Mouse (Mus musculus) cerebellum, postnatal 36 days (tissue): ENCODE data around the gene Slc4a2.

ENCODE experiments used
- DNase-seq, 2 experiments: peaks; one replicate each; pipeline ENCODE4 v3.0.0; 2021 to 2022; ENCODE audit warnings: mixed read lengths in 2 of 2

The Slc4a2 gene

DNA sequence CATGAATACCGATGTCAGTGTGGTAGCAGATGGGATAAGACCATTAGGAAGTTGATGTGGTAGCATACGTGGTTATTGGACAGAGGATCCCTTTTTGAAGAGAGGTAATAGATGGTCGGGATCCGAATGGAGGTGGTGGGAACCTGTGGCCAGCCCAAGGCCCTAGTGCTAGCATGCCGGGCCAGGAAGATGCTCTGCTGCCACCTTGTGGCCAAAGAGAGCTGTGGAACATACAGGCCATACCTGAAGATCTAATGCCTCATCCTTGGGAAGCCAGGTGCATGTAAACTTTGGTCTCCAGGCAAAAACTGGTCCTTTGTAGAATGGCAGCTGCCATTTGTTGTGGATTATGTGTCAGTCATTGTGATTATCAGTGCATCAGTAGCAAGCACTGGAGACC is 47.0 kb downstream of the Slc4a2 start:
- peak; percentile 86 to 90 for DNase-seq

DNA sequence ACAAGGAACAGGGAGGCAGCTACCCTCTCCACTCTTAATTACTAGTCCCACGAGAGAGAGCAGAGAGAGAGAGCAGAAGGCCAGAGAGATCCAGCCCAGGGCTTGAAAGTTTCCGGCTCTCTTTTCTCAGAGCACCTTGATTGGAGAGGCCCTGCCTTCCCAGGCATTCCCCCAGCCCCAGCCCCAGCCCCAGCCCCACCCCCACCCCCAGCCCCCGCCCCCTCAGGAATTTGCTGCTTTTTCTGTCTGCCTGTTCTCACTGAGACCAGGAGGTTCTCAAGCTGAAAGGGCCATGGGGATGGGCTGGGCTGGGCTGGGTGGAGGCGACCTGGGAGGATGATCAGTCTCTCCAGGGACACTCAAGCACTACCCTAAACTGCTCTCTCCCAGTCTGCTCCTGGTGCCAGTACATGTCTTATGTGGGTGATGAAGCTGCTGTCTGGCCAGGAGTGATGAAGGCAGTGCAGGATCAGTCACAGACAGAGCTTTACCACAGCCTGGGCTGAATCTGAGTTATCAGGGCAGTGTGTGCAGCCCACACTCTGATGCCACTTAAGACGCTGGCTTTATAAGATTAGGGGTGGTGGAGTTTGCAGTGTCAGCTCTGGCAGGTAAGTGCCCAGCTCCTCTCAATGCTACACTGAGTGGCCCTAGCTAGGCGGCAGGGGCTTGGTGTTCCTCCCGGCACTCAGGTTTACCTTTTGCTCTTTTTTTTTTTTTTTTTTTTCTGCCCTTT is 49.4 kb downstream of the Slc4a2 start:
- no peak for DNase-seq

DNA sequence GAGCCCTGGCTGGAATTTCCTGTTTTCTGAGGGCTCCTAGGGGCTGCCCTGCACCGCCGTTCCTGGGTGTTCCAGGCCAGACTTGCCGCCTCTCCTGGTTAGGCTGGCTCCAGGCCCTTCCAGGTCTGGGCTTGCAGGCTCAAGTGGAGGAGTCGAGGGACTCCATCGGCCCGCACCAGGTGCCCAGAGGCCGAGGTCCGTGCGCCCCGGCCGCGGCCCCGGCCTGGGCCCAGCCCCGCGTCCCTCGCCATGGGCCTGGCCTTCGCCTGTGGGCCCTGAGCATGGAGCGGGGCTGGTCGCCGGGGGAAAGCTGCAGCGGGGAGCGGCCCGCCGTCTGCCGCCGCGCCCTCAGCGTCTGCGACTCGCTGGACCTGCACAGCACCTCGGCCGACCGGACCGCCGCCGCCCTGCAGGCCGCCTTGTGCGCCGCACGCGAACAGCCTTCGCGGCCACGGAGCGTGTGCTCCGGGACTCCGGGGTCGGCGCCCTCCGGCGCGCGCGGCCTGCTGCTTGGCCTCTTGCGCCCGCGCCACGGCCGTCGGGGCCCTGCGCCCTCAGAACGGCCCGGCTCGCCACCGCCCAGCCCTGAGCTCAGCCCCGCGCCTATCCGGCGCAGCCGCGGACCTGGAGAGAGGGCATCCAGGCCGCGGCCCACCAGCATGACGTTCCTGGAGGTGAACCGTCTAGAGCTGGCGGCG is 50.5 kb downstream of the Slc4a2 start:
- DNase-seq = no peak

DNA sequence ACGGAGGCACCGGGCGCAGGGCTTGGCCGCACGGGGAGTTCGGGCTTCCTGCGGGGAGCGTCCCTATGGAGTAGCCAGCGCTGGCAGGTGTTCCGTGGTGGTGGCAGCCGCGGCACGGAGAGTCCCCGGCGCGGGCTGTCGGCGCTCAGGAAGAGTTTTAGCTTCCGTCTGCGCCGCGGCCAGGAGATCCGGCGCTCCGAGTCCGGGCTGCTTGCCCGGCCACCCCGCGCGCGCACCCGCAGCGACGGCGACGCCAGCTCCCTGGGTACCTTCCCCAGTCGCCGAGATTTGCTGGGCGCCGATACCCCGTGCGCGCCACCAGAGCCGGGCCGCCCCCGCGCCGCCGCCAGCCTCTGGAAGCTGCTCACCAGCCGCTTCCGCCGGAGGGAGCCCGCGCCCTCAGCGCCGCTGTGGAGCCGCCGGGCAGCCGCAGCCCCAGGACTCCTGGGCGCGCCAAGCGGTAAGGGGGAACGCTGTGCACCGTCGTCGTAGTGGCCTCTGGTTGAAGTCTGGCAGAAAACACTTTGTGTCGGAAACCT is 51.2 kb downstream of the Slc4a2 start:
- DNase-seq = no peak

DNA sequence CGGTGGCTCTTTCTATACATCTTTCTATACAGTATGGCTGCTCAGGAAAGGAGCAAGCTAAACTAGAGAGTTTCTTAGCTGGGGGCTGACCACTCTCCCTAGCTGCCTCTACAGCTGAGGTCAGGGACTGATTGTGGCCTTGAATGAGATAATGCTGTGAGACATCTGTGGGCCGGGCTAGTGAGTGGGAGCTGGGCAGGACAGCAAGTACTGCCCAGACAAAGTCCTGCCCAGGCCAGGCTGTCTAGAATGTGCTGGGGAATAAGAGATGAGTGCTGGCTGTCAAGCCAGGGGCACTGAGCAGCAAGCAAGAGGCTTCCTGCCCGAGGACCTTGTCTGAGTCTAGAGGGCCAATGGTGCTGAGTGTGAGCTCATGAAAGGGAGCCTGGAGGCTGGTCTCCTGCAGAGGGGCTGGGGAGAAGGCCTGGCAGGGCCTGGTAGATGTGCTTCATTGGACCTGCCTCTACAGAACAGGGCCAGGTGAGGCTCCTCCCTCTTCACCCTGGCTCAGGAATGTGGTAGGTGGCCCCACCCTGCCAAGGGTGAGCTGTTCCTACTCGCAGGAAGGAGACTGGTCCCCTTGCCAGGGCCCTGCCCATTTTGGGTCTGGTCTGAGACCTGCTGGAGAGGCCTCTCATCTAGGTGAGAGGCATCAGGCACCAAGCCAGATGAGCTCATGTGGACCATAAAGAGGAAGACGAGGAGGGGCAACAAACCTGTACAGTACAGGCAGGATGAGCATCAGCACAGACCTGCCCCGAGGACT is 52.0 kb downstream of the Slc4a2 start:
- DNase-seq = peak; percentile 51 to 56

DNA sequence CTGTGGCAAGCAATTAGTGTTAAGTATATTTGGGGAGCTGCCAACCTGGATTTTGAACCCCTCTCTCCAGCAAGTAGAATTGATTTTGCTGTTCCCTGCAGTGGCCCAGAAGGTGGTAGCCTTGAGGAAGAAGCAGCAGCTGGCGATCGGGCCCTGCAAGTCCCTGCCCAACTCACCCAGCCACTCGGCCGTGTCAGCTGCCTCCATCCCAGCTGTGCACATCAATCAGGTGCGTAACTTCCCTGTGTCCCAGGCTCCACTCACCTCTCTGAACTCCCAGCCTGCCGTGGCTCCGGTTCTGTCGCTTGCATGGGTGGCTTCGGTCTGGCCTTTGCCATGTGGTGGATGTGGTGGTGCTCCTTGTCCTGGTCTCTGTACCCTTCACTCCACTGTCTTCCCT is 54.3 kb downstream of the Slc4a2 start:
- no peak for DNase-seq

DNA sequence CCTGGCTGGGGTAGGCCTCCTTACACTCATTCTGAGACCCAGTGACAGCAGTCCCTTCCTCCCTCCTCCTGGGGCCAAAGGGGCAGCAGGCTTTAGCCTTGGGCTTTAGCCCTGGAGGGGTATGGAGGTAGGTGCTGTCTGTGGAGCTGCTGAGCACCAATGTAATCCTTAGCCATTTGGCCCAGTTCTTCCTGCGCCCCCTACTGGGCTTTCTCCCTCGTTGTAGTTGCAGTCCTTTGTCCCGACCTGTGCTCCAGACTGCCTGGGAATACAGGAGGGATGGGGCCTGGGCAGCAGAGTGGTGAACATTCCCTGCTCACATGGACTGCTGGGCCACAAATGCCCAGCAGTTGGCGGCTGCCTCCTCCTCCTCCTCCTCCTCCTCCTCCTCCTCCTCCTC is 58.0 kb downstream of the Slc4a2 start:
- DNase-seq = peak; percentile 74 to 75

DNA sequence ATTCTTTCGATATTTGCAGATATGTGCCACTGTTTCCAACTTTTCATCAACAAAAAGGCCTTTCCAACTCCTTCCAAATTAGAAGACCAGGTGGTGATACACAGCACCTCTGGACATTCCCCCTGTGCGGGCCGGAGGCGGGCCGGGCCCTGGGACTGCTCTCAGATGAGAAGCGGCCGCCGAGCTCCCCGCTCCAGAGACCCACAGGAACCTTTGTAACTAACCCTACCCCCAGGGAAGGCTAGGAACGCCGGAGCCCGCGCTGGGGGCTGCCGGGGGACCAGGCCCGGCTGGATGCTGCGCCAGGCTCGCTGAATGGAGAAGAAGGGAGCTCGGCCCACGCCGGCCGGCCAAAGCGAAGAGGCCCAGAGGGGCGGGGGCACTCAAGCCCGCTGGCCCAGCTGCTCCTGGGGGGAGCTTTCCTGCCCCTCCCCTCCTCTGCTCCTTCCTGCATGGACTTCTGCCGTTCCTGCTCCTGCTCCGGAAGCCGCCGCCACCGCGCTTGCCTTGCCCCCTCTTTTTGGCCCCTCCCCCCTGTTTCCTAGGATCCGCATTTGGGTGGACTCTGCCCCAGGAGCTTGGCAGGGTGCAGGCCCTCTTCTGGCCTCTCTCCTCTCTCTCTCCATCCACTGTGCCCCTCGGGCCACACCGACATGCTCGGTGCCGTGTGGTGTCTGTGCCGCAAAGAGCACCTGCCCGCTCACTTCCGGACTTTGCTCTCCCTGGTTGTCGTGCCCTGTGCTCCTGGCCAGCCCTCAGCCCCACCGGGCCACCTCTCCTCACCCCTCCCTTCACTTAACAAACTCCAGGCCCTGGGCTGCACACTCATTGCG is 58.8 kb downstream of the Slc4a2 start:
- no peak for DNase-seq

DNA sequence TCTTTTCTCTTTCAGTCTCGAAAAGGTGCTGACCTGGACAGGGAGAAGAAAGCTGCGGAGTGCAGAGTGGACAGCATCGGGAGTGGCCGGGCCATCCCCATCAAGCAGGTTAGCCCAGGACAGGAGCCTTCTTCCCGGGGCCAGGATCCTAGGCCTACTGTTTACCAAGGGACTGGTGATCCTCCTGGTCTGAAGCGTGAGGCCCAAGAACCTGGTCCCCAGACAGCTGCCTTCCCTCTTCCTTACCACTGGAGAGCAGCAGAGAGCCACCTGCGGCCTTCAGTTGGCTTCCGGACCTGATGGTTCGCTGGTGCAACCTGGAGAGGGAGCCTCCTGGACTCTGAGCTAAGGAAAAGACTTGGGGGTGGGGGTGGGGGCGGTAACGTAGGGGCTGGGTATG is 59.7 kb downstream of the Slc4a2 start:
- peak; percentile 78 to 79 for DNase-seq

DNA sequence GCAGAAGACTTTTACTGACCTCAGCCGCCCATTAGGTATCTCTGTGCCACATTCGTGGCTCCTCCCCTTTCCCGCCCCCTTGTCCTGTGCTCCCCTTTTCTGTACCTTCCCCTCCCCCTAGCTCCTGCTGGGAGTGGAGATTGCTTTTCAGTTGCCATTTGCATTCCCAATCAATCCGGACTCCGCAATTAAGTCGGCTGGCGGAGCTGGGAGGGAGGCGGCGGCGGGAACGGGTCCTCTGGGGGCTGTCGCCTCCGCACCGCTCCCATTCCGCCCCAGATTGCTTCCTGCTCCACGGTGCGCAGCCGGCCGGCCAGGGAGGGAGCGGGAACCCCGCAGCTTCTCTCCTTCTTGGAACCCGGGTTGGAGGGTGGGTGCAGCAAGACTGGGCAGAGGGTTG is 61.3 kb downstream of the Slc4a2 start:
- DNase-seq = no peak

DNA sequence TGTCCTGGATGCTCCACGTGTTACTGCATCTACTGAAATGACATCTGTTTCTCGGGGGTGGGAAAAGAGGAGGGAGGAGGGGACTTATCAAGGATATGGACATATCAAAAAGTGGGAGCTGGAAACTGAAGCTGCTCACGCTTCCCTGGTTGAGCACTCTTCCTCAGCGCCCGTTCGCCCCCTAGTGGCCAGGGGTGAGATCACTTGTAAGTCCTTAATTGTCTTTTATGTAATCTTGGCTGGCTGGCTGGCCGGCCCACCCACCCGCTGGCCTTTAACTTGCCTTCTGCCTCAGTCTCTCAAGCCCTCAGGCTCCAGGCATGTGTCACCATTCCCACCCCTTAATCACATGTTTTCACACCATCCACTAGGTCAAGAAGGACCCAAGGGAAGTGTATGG is 62.5 kb downstream of the Slc4a2 start:
- peak; percentile 94 for DNase-seq

DNA sequence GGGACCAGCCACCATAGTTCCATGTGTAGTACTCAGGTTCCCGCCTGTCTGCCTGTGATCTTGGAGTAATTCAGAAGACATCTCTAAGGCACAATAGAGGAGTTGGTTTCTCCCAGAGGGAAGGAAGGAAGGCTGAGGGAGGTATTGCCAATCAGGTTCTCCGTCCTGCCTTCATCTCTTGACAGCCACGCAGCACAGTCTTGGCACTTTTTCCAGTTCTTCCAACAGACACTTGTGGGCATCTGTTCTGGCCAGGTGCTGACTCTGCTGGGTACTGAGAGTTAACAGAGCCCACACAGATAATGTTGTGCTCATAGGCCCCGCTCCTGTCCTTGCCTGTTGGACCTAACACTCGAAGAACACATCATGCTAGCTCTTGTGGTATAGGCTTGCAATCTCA is 63.1 kb downstream of the Slc4a2 start:
- DNase-seq = no peak

DNA sequence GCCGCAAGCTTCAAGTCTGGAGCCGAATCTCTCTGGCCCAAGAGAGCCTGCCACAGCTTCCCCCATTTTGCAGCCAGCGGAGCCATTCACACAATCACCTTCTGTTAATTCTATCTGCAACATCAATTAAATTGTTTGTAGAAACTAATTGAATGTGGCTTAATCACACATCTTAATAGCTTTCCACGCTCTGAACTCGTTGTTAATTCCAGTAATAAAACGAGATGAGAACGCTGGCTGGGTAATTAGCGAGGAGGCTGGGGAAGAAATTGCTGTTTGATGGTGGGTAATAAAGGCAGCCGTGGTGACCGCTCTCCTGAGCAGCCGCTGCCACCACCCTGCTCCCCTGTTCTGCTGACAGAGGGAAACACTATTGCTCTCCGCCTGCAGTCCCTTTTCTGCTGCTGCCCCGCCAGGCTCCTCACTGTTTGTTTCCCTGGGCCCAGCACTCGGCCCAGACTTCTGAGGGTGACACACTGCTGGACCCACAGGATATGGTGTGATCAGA is 66.8 kb downstream of the Slc4a2 start:
- DNase-seq = no peak
